Mouse (Mus musculus) splenic B cell, adult 2 months (primary cell): Measurements from ENCODE around the gene Cdk8.
"Not testable (repeated sequence)": the region's sequence is repeated elsewhere in the genome, so short reads cannot be mapped to it uniquely, and the experiment has no call there.

Experiments
- DNase-seq: peaks from one replicate; pipeline ENCODE4 v3.0.0-alpha.2; 2011; ENCODE audit warnings: low read depth, low spot score
- H3K27me3 ChIP-seq: 2 replicates; pipeline ENCODE4 v1.6.1; 2012; ENCODE audit warnings: mild to moderate bottlenecking, low read length, moderate library complexity, mixed read lengths; ENCODE audit not compliant: control insufficient read depth, poor library complexity, insufficient read depth, severe bottlenecking
- H3K36me3 ChIP-seq: 2 replicates; pipeline ENCODE4 v1.6.1; 2012; ENCODE audit warnings: mild to moderate bottlenecking, low read length, moderate library complexity, mixed read lengths; ENCODE audit not compliant: control insufficient read depth, poor library complexity, insufficient read depth, severe bottlenecking

The Cdk8 gene

GRCm38 (mm10) chr5:146230864-146231654 is at the start of gene Cdk8:
Gene Cdk8 (plus strand): TSS chr5:146231230.
- peak; percentile 95 for DNase-seq
- Histone ChIP-seq H3K27me3 (no peaks in the 10 kb centered on the region), H3K36me3 (no peaks in the 10 kb centered on the region)

GRCm38 (mm10) chr5:146185204-146185603 is 45.8 kb upstream of the Cdk8 start, which contains the start of gene 1700001J03Rik:
Gene 1700001J03Rik (minus strand): TSS chr5:146185304.
- DNase-seq, H3K27me3 ChIP-seq, H3K36me3 ChIP-seq: not testable (repeated sequence)

GRCm38 (mm10) chr5:146187441-146187840 is 43.6 kb upstream of the Cdk8 start:
- peak; percentile 71 for DNase-seq
- H3K36me3 ChIP-seq, result not testable (repeated sequence)

DNA sequence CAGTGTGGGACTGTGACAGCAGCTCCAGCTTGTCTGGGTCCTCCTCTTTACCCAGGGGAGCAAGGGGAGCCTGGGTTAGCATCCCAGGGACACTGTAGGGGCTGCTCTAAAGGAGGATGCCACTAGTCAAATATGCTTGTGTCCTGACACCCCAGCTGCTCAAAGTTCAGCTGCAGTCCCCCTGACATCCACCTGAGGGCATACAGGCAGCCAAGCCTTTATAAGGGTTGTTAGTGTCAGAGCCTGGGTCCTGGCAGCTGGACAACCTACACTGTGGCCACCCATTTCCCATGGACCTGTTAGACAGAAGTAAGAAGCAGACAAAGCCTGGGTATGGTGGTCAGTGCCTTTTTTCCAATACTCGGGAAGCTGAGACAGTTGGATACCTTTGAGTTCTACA is 42.9 kb upstream of the Cdk8 start:
- DNase-seq, result no peak
- H3K27me3 ChIP-seq, result no peaks in the 10 kb centered on the region
- H3K36me3 ChIP-seq, result no peaks in the 10 kb centered on the region

More at GRCm38 (mm10) chr5:146187441-146187840, 43.6 kb upstream of the Cdk8 start:
- not testable (repeated sequence) for H3K27me3 ChIP-seq

GRCm38 (mm10) chr5:146188712-146189111 is 42.3 kb upstream of the Cdk8 start:
- DNase-seq, result no peak
- Histone ChIP-seq H3K36me3 (no peaks in the 10 kb centered on the region), H3K27me3 (no peaks in the 10 kb centered on the region)

DNA sequence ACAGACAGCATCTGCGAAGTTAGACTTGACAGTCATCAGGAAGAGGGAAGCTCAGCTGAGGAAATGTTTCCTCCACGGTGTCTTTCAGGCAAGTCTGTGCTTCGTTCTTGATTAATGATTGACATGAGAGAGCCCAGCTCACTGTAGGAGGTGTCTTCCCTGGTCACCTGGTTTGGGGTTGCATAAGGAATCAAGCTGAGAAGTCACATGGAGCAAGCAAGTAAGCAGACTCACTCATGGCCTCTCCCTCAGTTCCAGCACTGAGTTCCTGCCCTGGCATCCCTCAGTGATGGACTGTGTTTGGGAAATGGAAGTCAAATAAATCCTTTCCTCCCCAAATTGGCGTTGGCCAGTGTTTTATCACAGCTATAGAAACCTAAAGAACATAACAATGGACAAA is 40.9 kb upstream of the Cdk8 start:
- Histone ChIP-seq H3K27me3 (no peaks in the 10 kb centered on the region), H3K36me3 (no peaks in the 10 kb centered on the region)
- DNase-seq, result no peak

- H3K27me3 ChIP-seq, result no peaks in the 10 kb centered on the region
- no peak for DNase-seq
- no peaks in the 10 kb centered on the region for H3K36me3 ChIP-seq
Observed at GRCm38 (mm10) chr5:146190501-146191269, 40.3 kb upstream of the Cdk8 start.

DNA sequence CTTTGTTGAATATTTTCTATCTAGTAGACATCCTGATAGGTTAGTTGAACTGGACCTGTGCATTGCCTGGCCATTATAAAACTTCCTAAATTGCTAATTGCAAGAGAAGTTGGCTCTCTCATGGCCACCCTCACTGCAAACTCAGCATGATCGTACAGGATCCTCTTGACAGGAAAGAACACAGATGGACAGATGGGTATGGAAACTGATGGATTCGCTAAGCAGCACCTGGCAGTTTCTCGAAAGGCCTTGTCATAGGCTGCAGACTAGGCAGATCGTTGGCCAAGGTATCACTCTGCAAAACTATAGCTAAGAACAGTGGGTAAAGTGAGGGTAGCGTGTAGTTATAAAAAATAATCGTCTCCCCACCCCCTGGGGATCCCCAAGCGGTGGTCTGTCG is 37.7 kb upstream of the Cdk8 start:
- no peaks in the 10 kb centered on the region; the same call in 1 of the 2 replicates for H3K36me3 ChIP-seq
- DNase-seq, result no peak
- H3K27me3 ChIP-seq, result no peaks in the 10 kb centered on the region

GRCm38 (mm10) chr5:146199073-146199472 is 32.0 kb upstream of the Cdk8 start:
- H3K27me3 ChIP-seq, result no peaks in the 10 kb centered on the region
- peaks cover 2% of the 10 kb centered on the region for H3K36me3 ChIP-seq
- no peak for DNase-seq

DNA sequence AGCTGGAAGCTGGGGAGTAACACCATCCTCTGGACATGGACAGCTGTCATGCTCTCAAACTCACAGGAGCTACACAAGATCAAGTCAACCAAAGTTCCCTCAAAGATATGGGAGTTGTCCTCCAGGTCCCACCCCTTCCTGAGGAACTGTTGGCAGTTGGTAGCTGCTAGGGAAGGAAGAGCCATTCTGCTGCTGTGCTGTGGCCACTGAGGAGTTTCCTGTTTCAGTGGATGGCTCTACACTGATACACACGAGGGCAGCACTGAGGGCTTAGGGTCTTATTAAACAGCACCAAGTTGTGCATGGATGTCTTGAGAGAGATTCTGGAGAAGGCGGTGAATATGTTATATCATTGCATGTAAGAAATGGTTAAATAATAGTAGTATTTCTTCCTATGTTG is 31.5 kb upstream of the Cdk8 start:
- H3K27me3 ChIP-seq, result no peaks in the 10 kb centered on the region
- DNase-seq, result no peak
- peaks cover 4% of the 10 kb centered on the region for H3K36me3 ChIP-seq

DNA sequence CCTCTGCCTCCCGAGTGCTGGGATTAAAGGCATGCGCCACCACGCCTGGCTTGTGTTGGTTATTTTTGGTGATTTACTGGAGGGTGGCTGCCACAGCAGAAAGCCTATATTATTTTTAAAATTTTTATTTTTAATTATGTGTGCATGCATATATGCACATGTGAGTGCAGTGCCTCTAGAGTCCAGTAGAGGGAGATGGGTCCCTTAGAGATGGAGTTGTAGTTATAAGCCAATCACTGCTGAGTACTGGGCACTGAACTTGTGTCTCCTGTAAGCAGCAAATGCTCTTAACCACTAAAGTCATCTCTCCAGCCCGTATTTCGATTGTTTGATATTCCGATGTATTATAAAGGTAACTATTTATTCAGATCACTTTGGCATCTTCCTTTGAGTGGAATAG is 30.4 kb upstream of the Cdk8 start:
- DNase-seq, result peak; percentile 15
- Histone ChIP-seq H3K27me3 (no peaks in the 10 kb centered on the region), H3K36me3 (peaks cover 8% of the 10 kb centered on the region)

DNA sequence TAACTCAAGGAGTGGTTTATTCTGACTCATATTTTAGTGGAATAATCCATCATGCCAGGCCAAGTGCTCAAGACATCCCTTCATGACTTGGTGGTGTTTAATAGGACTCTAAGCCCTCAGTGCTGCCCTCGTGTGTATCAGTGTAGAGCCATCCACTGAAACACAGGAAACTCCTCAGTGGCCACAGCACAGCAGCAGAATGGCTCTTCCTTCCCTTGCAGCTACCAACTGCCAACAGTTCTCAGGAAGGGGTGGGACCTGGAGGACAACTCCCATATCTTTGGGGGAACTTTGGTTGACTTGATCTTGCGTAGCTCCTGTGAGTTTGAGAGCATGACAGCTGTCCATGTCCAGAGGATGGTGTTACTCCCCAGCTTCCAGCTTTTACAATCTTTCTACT is 27.1 kb upstream of the Cdk8 start:
- DNase-seq, result no peak
- Histone ChIP-seq H3K36me3 (peaks cover 13% of the 10 kb centered on the region), H3K27me3 (no peaks in the 10 kb centered on the region)

DNA sequence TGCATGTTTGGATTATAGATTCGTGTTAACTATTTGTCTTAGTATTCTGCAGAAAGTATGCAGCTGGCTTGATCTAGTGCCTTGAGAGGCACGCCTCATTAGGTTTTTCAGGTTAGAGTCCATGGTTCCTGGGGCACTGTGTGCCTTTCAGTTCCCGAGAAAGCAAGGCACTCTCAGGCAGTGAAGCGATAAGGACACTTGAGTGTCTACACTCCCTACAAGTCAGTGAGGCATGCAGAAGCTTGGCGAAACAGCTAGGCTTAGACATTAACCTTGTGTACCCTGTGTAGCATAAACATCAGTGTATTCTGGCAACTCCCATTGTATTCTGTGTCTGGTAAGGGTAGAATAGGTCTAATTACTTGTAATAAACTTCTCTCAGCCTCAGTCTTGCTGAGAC is 25.5 kb upstream of the Cdk8 start:
- DNase-seq, result no peak
- H3K36me3 ChIP-seq, result peaks cover 16% of the 10 kb centered on the region
- H3K27me3 ChIP-seq, result no peaks in the 10 kb centered on the region

DNA sequence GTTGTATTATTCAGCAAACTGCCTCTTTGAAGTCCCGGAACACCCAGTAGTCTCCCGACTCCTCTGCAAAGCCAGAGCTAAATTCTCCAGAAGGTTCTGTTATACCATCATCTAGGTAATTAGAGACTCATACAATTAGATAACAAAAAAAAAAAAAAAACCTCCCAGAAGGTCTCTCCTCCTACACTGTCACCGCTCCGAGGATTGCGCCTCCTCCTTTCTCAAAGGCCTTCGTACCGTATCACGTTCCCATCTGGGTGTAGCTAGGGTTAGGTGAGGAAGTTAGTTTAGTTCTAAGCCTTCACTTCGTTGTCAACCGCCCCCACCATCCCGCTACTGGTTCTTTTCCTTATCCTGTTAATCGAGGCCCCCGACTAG is 10.5 kb upstream of the Cdk8 start:
- H3K36me3 ChIP-seq, result peaks cover 12% of the 10 kb centered on the region
- H3K27me3 ChIP-seq, result no peaks in the 10 kb centered on the region
- no peak for DNase-seq
